Mouse (Mus musculus): ENCODE data around the gene F2rl1. TPM values are rescaled to one million over a fixed set of nuclear protein-coding genes. Genes with fewer than 3 reads are reported as not detected.
"Not testable (repeated sequence)": the region's sequence is repeated elsewhere in the genome, so short reads cannot be mapped to it uniquely, and the experiment has no call there.

The F2rl1 gene
- polyA plus RNA-seq, 2 experiments from 2014 or later = 17.0 to 21.0 TPM

DNA sequence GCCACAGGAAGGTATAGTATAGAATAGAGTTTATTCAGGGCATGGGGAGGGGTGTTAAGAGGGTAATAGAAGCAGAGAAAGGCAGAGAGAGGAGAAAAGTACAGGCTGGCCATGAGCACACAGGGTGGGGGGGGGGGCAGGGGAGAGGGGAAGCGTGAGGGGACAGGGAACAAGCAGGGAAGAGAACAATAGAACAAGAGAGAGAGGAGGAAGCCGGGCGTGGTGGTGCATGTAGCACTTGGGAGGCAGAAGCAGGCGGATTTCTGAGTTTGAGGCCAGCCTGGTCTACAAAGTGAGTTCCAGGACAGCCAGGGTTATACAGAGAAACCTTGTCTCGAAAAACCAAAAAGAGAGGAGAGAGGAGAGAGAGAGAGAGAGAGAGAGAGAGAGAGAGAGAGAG is 8.1 kb upstream of the F2rl1 start:
- ATAC-seq = not testable (repeated sequence)

DNA sequence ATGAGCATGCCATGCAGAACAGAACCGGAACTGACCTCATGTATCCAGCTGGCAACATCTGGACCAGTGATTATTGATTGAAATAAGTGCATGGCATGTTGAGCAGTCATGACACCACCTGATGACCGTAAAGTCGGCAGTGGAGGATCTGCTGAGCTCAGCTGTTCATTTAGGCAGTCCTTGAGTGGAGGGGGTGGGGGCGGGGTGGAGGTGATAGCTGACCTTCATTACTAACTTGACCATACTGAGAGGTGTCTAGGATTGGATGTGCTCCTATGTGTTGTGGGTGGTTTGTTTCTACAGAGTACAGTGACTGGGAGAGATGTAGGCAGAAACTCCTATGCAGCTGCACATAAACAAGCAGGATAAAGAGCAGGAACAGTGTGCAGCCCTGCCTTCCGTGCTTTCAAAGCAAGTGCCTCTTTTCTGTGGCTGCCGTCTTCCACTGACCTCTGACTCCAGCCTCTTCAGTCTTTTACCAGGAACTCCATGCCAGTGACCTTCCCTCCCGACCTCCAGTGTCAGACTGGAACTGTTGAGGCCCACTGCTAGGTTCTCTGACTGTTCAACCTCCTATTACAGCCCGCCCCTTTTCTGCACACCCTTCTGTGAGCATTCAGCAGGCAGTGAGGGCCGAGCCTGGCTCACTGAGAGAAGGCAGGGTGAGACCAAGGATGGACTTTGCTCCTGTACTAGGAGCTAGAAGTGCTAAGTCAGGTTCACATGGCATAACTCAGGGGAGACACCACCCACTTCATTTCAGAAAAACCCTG is 6.4 kb upstream of the F2rl1 start:
- ATAC-seq = no peak

DNA sequence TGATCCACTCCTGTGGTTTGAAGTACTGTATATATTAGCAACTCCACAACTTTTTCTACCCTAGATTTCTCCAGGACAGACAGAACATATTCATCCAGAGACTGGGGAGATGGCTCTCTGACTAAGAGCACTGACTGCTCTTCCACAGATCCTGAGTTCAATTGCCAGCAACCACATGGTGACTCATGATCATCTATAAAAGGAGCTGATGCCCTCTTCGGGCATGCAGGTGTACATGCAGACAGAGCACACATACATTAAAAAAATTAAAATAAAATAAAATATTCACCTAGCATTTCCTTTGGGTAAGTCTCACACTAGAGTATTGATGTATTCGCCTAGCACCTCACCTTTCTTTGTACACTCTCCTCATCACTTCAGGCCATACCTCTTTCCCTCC is 4.2 kb upstream of the F2rl1 start:
- no peak for ATAC-seq

DNA sequence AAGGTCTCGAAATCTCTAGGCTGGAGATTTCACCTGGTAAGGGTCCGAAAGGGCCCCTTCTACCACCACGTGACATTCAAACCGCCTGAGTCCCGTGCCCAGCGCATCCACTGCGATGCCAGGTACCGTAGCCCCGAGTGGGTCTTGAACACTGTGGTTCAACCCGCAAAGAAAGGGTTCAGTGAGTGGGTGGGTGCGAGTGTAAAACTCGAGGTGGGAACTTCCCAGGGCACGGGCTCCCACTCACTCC is 678 bp downstream of the F2rl1 start:
- ATAC-seq = peak; percentile 34

DNA sequence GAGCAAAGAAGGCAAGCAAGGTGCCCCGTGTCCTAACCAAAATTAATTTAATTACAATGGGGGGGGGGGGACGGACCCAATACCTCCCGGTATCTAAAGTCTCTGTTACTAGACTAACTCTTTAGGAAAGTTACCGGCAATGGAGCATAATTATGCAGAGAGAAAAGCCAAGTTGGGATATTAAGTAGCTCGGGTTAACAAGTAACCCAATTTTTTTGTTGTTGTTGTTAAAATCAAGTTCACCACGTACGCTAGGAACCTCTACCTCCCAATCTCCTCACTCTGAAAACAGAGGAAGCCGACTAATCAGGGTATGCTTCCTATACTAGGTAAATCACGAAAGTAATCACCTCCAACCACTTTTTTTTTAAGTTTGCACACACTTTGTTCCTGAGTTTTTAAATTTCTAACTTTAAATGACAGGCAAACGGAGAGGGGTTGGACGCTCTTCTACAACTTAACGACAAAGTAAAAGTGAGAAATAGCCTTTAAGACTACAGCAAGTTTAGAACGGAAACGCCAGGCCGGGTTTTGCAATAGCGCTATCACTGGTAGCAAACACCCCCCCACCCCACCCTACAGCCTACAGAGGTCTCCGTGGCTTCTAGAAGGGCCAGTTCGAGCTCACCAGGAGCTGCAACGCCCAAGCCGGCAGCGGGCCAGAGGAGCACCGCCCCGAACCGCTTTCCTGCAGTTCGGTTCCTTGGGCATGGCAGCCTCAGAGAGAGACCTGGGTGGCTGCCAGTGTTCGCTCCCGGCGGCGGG is 1.2 kb downstream of the F2rl1 start:
- ATAC-seq = peak; percentile 17

DNA sequence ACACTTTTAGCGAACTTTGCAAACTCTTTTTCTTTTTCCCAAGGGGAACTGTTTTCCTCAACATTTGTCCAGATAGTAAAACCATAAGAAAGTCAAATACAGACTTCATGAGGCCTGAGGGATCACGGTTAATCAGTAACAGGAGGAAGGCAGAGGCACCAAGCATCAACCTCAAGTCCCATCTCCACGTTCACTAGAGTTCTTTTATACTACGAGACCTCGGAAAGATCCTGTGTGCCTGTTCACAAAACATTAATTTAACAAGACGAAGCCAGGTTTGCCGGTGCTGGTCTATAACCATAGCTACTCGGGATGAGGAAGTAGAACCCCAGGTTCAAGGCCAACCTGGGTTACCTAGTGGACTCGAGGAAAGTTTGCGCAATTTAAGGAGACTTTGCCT is 2.9 kb downstream of the F2rl1 start:
- ATAC-seq = no peak

DNA sequence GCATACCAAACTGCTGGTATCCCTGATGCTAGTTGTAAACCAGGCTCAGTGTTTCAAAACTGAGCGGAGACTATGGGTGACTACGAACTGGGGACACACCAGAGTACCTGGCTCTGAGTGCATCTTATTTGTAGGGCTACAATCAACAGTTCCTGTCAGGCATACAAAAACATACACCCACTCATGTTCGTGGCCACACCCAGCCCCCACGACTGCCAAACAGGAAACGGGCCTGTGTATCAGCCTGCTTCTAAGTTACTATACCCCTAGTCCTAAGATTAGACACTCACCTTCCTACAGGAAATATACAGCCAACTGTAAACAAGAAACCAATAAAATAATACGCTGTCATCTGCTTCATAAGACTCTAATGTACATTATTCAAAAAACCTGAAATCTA is 4.0 kb downstream of the F2rl1 start:
- peak; percentile 78 for ATAC-seq

DNA sequence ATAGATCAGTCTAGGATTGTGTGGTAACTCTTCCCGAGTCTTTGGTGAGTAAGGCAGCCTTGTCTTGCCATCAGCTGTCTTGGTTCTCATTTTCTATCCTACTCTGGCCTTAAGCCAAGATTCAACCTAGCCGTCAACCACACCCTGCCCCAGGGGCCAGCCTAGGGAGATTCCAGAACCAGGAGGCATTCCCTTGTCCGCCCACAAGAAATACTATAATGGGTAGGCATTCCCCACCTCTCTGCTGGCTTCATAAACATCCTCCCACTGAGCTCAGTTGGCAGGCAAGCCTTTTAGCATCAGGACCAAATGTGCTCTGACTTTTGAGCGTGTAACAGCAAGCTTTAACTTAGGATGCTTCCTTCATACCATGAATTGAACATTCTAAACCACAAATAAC is 10.3 kb downstream of the F2rl1 start:
- no peak for ATAC-seq

DNA sequence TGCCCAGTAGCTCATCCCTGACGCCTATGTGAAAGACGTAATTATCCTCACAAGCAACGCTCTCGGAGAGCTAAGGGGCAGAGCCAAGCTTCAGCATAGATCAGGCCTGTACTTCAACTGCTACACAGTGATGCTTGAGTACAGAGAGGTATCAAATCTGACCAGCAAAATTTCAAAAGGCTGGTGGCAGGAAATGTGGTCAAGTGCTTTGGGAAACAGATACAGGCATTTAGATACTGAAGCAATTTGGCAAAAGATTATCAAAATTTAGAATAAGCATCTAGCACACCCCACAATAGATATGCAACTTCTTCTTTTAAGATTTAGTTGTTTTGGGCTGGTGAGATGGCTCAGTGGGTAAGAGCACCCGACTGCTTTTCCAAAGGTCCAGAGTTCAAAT is 15.0 kb downstream of the F2rl1 start:
- ATAC-seq = no peak

DNA sequence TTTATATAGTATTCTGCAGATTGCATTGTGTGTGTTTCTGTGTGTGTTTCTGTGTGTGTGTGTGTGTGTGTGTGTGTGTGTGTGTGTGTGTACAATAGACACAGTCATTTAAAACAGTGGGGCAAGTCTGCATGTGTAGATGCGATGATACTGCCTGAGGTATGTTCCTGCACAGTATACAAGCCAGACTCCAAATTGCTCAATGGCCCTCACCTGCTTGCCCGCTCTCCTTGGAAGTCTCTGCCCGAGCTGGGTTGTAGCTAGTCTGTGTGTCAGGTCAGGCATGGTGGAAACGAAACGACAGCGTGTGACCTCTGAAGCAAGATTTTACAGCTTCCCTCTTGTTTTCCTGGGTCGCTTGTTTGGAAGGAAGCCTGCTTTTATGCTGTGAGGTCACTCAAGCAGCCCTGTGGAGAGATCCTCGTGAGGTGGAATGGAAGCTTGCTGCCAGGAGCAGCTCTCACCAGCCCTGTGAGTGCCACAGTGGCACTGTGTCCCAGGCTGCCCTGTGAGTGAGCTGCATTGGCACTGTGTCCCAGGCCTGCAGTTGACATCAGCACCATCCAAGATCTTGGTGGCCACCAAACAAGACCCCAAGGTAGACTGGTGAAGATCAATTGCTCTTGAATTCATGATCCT is 21.6 kb downstream of the F2rl1 start:
- ATAC-seq = no peak

DNA sequence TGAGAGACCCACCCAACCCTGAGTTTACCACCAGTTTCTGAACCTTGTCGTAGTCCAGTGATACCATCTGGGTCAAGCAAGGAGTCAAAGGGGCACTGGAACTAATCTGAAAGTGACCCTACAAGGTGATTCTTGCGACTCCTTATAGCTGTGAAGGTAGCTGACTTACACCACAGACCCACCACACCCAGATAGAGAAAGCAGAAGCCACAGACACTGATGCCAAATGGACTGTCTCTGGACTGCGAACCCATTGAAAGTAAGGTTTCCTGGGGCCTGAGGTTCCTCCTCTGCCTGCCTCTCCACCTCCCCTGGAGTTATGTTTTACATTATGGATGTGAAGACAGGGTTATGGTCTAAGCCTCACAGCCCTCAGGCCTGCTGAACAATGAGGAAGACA is 28.4 kb downstream of the F2rl1 start:
- no peak for ATAC-seq

DNA sequence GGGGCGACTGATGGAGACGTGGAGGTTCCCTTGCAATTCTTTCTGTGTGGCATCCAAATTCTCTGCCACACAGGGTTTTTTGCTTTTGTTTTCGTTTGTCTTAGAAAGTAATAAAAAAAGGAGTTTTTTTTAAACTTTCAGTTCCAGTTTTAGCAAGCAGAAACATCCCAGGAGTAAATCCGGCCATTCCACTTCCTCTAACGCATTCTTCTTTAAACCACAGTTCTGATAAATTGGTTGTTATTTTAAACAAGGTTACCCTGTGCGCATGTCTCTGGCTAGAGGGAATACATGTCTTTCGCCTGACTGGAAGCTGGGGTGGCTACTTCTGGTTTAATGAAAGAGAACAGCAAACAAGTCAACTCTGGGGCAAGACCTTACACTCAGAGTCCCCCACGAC is 30.2 kb downstream of the F2rl1 start:
- ATAC-seq = no peak

DNA sequence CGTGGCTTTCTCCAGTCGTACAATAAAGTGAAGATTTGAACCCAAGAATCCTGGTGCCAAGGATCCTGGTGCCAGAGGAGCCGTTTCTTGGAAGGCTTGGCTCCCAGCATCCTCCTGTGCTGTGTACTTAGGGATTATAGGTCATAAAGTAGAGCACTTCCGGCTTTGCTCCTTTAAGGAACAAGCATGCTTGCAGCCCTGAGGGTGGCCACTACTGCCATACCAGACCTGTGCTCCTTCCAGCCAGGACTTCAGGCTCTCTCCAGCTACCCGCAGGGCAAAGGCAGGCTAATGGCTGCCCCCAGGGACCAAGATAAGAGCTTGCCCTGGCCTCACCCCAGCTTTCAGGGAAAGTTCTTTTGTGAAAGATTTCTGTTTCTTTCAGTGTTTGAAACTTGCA is 31.7 kb downstream of the F2rl1 start:
- no peak for ATAC-seq

DNA sequence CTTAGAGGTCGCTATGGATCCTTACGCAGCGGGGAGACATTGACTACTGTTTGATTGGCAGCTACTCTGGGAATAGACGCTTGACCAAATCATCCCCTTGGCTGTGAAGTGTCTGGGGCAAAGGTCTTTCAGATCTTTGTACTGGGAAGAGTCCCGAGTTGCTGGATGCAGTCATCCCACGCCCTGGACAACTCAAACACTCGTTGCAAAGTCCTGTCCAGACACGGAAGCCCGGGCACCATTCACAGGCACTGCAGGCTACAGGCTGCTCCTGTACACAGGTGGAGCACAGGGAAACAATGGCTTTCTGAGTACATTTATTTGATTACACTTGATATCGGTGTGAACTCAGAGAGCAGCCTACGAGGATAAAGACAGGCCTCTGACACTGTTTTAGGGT is 33.7 kb downstream of the F2rl1 start:
- no peak for ATAC-seq

DNA sequence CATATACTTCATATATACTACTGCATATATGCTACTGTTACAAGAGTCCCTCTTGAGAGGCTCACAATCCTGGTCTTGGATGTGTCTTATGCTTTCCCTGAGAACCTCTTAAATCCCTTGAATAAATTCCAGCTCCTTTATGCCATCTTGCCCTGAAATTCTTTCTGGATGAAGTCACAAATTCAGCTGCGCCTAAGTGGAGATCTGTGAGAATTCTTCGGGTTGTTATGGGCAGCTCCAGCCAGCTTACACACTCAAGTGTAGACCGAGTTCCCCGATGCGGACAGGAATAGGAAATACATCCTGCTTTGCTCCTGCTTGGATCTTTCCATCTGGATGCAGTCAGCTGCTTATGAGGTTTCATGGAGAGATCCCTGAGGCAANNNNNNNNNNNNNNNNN is 40.4 kb downstream of the F2rl1 start:
- ATAC-seq = no peak

DNA sequence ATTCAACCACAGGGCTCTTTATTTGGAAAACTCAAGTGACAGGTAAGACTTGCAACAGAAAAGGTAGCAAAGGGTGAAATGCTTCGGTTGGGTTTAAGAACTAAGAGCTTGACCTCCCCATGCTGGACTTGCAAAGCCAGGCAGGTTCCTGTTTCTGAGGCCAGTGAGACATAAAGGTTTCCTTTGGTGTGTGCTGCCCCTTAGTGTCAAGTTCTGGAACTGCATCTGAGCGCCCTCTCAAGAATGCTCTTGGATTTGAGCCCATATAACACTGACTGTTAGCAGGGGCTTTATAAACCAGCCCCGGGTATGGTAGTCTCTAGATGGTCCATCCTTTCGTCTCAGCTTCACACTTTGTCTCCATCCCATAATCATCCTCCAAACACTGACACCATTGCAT is 43.6 kb downstream of the F2rl1 start:
- ATAC-seq = no peak

DNA sequence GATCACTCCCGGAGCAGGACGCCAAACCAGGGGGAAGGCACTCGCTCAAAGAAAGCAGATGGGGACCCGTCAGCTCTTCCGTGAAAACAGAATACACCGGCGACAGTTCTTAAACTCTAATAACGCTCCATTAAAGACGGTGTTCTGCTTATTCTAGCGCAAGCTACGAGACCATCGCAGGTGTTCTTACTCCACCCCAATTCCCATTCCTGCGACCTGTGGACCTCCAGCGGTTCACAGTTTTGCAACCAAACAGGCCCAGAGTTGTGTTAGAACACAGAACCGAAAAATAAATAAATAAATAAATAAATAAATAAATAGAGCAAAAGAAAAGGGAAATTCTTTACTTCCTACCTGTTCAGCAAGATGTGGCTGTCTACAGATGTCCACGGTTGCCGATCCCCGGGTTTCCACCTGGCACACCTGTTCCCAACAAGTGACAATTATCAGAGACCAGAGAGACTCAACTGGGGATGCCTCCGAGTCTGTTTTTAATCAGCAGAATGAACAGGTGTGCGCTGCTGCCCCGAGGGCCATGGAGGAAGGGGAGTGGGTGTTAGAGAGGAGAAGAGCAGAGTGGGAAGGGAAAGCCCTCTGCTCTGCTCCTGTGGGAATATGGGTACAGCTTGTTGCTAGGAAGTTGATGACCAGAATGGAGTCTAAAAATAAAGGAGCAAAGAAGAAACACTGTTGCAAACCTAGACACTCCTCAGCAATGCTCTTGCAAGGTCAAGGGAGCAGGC is 46.2 kb downstream of the F2rl1 start, which contains the start of gene S100z:
TSS of gene S100z (minus strand) at position 51 of the 743 bp plus-strand sequence.
- ATAC-seq = no peak

DNA sequence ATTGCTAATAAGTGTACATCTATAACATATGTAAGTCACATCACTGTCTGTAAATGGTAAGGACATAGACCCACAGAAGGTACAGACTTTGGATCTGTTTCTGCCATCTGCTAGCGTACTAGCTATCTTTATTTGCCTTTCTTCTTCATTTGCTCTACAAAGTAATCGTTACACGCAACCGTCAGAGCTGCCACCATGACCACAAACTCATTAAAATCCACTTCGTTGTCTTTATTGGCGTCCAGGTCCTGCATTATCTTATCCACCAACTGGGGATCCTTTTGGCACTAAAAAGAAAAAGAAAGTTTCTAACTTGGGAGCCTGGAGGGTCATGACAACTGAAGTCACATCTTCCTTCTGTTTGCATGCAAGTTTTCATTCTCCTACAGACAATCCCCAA is 47.9 kb downstream of the F2rl1 start:
- ATAC-seq = no peak

DNA sequence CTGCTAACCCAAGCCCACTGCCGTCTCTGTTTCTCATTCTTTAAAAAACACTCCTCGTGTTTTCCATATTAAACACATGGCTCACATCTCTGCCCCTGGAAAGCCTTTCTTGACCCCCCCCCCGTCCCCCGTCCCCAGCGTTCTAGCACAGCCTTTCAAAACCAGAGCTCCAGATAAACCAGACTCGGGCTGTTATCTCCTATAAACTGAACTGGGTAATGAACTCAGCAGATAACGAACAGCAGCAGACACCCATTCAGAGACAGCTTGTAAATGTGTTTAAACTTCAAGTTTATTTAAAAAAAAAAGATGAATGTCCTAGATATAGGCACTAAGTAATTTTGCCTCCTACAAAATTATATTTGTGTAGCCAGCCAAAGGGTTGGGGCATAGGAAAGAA is 49.9 kb downstream of the F2rl1 start:
- no peak for ATAC-seq

DNA sequence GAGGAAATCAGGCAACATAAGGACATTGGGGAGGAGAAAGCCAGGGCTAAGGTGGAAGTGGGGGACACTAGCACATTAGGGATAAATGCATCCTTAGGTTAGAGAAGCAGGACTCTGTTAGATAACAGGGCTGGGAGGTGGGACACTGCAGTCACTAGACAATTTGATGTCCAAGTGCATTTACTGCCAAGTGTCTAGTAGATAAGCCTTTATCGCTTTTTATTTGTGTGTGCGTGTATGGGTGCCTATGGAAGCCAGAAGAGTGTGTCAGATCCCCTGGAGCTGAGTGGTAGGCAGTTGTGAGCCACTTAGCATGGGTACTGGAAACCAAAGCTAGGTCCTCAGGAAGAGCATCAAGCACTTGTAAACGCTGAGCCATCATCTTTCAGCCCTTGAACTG is 50.7 kb downstream of the F2rl1 start:
- no peak for ATAC-seq

DNA sequence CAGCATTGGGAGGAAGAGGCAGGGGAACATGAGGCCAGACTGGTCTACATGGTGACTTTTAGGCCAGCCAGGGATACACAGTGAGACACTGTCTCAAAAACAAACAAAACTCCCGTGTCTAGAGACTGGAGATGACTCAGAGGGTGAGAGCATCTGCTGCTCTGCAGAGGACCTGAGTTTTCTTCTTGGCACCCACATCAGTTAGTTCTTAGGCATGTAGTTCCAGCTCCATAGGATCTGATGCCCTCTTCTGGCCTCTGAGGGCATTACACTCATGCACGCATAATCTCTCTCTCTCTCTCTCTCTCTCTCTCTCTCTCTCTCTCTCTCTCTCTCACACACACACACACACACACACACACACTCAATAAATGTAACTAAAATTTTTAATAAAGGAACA is 54.1 kb downstream of the F2rl1 start:
- ATAC-seq = no peak

Measured in activated CD4-positive, CD25-positive, alpha-beta regulatory T cell, adult 4 months (primary cell).